Mouse (Mus musculus) lung, embryonic 16.5 days (tissue): ENCODE data around the gene Cradd. TPM values are rescaled to one million over a fixed set of nuclear protein-coding genes. Genes with fewer than 3 reads are reported as not detected.

ENCODE experiments used
- ATAC-seq: fragments of 200-750 bp; cut with Nextera tagmentation; 2 replicates; pipeline ENCODE4 v1.8.0; 2017; ENCODE audit warnings: low read depth, mild to moderate bottlenecking, moderate library complexity
- H3K27ac ChIP-seq: fragments of 300-500 bp; sonication (generic); 2 replicates; pipeline ENCODE4 v1.5.1; 2014; ENCODE audit warnings: mild to moderate bottlenecking, control low read depth, low read length
- H3K27me3 ChIP-seq: fragments of 300-500 bp; sonication (generic); 2 replicates; pipeline ENCODE4 v1.6.1; 2014; ENCODE audit warnings: low read depth, low read length, mixed read lengths; ENCODE audit not compliant: control insufficient read depth, insufficient read depth
- H3K36me3 ChIP-seq: fragments of 300-500 bp; sonication (generic); 2 replicates; pipeline ENCODE4 v1.6.1; 2014; ENCODE audit warnings: low read length; ENCODE audit not compliant: control insufficient read depth, insufficient read depth
- H3K4me1 ChIP-seq: fragments of 300-500 bp; sonication (generic); replicated peaks from 2 replicates; pipeline ENCODE4 v1.6.1; 2014; ENCODE audit warnings: low read length, mixed read lengths; ENCODE audit not compliant: control insufficient read depth, insufficient read depth
- H3K4me2 ChIP-seq: fragments of 300-500 bp; sonication (generic); 2 replicates; pipeline ENCODE4 v1.6.1; 2014; ENCODE audit warnings: low read depth, low read length, control low read depth
- H3K4me3 ChIP-seq: fragments of 300-500 bp; sonication (generic); 2 replicates; pipeline ENCODE4 v1.5.1; 2014; ENCODE audit warnings: mild to moderate bottlenecking, low read length, control low read depth
- H3K9ac ChIP-seq: fragments of 300-500 bp; sonication (generic); 2 replicates; pipeline ENCODE4 v1.6.1; 2014; ENCODE audit warnings: low read length, control low read depth
- H3K9me3 ChIP-seq: fragments of 300-500 bp; sonication (generic); 2 replicates; pipeline ENCODE4 v1.6.1; 2016; ENCODE audit warnings: low read length; ENCODE audit not compliant: control insufficient read depth
- WGBS: fragments of 180-500 bp; shearing (Covaris S2); extraction: QIAGEN DNeasy Blood & Tissue Kit; methylation state at CpG from one replicate; pipeline ENCODE4 v1.1.7; 2014; 5-methylcytosine and 5-hydroxymethylcytosine counted together
- polyA plus RNA-seq: library from polyadenylated mRNA; unstranded; fragments of >200 nt; fragmentation: Nextera tagmentation; extraction: Ambion mirVana; gene quantifications from 2 replicates; pipeline ENCODE4 v1.2.1, GENCODE M21; 2015

Cradd gene
- polyA plus RNA-seq, 1 experiment from 2014 or later = 12.0 TPM

GRCm38 (mm10) chr10:95340676-95341075 lies 16.7 kb upstream of the Cradd start:
- Histone ChIP-seq H3K4me2 (no peak overlapping the region), H3K4me3 (no peak overlapping the region), H3K27me3 (no peaks in the 10 kb centered on the region), H3K9ac (no peak overlapping the region), H3K27ac (no peak overlapping the region), H3K9me3 (peaks cover 3% of the 10 kb centered on the region; the same call in 1 of the 2 replicates), H3K36me3 (no peaks in the 10 kb centered on the region), H3K4me1 (peaks cover 8% of the 10 kb centered on the region)
- WGBS = 86% methylated on average over 4 of the region's 4 CpGs
- ATAC-seq = no peak

- WGBS = 69% methylated on average over 5 of the region's 5 CpGs
- Histone ChIP-seq H3K36me3 (no peaks in the 10 kb centered on the region), H3K27ac (no peak overlapping the region), H3K4me1 (peaks cover 8% of the 10 kb centered on the region), H3K4me3 (no peak overlapping the region), H3K27me3 (no peaks in the 10 kb centered on the region), H3K9me3 (no peaks in the 10 kb centered on the region), H3K9ac (no peak overlapping the region), H3K4me2 (no peak overlapping the region)
- no peak for ATAC-seq
Measured at GRCm38 (mm10) chr10:95337589-95337988, 13.7 kb upstream of the Cradd start.

GRCm38 (mm10) chr10:95336781-95337544 lies 13.0 kb upstream of the Cradd start:
- 0 out of 2 replicates have a peak overlapping the region, but pooled peaks have one; percentile 6 for H3K27ac ChIP-seq
- no peak for ATAC-seq
- H3K36me3 ChIP-seq = no peaks in the 10 kb centered on the region
- no peaks in the 10 kb centered on the region for H3K9me3 ChIP-seq
- H3K4me3 ChIP-seq = no peak overlapping the region
- WGBS = 26% methylated on average over 4 of the region's 4 CpGs
- H3K27me3 ChIP-seq = no peaks in the 10 kb centered on the region
- peaks cover 8% of the 10 kb centered on the region for H3K4me1 ChIP-seq
- no peak overlapping the region for H3K9ac ChIP-seq
- no peak overlapping the region for H3K4me2 ChIP-seq

- peaks cover 8% of the 10 kb centered on the region for H3K4me1 ChIP-seq
- H3K4me3 ChIP-seq = no peak overlapping the region
- no peak for ATAC-seq
- 59% methylated on average over 1 of the region's 1 CpGs for WGBS
- no peaks in the 10 kb centered on the region for H3K9me3 ChIP-seq
- no peak overlapping the region for H3K27ac ChIP-seq
- H3K9ac ChIP-seq = no peak overlapping the region
- no peaks in the 10 kb centered on the region for H3K27me3 ChIP-seq
- H3K36me3 ChIP-seq = no peaks in the 10 kb centered on the region
- H3K4me2 ChIP-seq = no peak overlapping the region
Measured at GRCm38 (mm10) chr10:95334826-95335225, 10.9 kb upstream of the Cradd start.

GRCm38 (mm10) chr10:95332596-95332995 lies 8.7 kb upstream of the Cradd start:
- Histone ChIP-seq H3K27me3 (no peaks in the 10 kb centered on the region), H3K4me3 (no peak overlapping the region), H3K36me3 (no peaks in the 10 kb centered on the region), H3K9ac (no peak overlapping the region), H3K27ac (no peak overlapping the region), H3K9me3 (no peaks in the 10 kb centered on the region), H3K4me2 (no peak overlapping the region), H3K4me1 (peaks cover 8% of the 10 kb centered on the region)
- WGBS = 85% methylated on average over 3 of the region's 3 CpGs
- no peak for ATAC-seq

GRCm38 (mm10) chr10:95330375-95331363 lies 6.7 kb upstream of the Cradd start:
- Histone ChIP-seq H3K36me3 (no peaks in the 10 kb centered on the region), H3K9ac (no peak overlapping the region), H3K9me3 (no peaks in the 10 kb centered on the region), H3K27ac (0 out of 2 replicates have a peak overlapping the region, but pooled peaks have one; percentile 19), H3K4me1 (no peaks in the 10 kb centered on the region), H3K27me3 (no peaks in the 10 kb centered on the region), H3K4me2 (no peak overlapping the region), H3K4me3 (no peak overlapping the region)
- peak; percentile 60; the same call in 1 of the 2 replicates for ATAC-seq
- WGBS = 66% methylated on average over 9 of the region's 9 CpGs

GRCm38 (mm10) chr10:95329884-95330283 lies 6.0 kb upstream of the Cradd start:
- no peaks in the 10 kb centered on the region for H3K4me1 ChIP-seq
- H3K4me2 ChIP-seq = no peak overlapping the region
- no peaks in the 10 kb centered on the region for H3K36me3 ChIP-seq
- no peak overlapping the region for H3K4me3 ChIP-seq
- H3K27me3 ChIP-seq = no peaks in the 10 kb centered on the region
- WGBS = 90% methylated on average over 1 of the region's 1 CpGs
- ATAC-seq = no peak
- no peak overlapping the region for H3K9ac ChIP-seq
- no peaks in the 10 kb centered on the region for H3K9me3 ChIP-seq
- H3K27ac ChIP-seq = no peak overlapping the region

- H3K9me3 ChIP-seq = no peaks in the 10 kb centered on the region
- H3K4me1 ChIP-seq = peaks cover 14% of the 10 kb centered on the region
- 21% methylated on average over 1 of the region's 1 CpGs for WGBS
- H3K4me3 ChIP-seq = no peak overlapping the region
- ATAC-seq = peak; percentile 29; the same call in 1 of the 2 replicates
- H3K9ac ChIP-seq = no peak overlapping the region
- no peaks in the 10 kb centered on the region for H3K36me3 ChIP-seq
- no peak overlapping the region for H3K4me2 ChIP-seq
- no peak overlapping the region for H3K27ac ChIP-seq
- no peaks in the 10 kb centered on the region for H3K27me3 ChIP-seq
Measured at GRCm38 (mm10) chr10:95324278-95324631, 322 bp upstream of the Cradd start.
